Mouse (Mus musculus): ENCODE measurements around the gene Unc13d. TPM values are rescaled to one million over a fixed set of nuclear protein-coding genes. Genes with fewer than 3 reads are reported as not detected.

Unc13d gene
- total RNA-seq, 4 experiments from 2014 or later = 1.5 to 3.6 (median 2.3) TPM

GRCm38 (mm10) chr11:116053510-116054229 lies 24.1 kb downstream of the Unc13d start:
- no peak for DNase-seq (ENCODE audit: low spot score in 2 of 2)

- DNase-seq (ENCODE audit: low spot score in 2 of 2) = no peak
Measured at GRCm38 (mm10) chr11:116050196-116050595, 27.6 kb downstream of the Unc13d start.

GRCm38 (mm10) chr11:116049610-116050009 lies 28.2 kb downstream of the Unc13d start:
- DNase-seq (ENCODE audit: low spot score in 2 of 2) = no peak

GRCm38 (mm10) chr11:116045173-116045572 lies 32.6 kb downstream of the Unc13d start:
- no peak for DNase-seq (ENCODE audit: low spot score in 2 of 2)

- no peak for DNase-seq (ENCODE audit: low spot score in 2 of 2)
Measured at GRCm38 (mm10) chr11:116043286-116043685, 34.5 kb downstream of the Unc13d start.

GRCm38 (mm10) chr11:116042372-116043138 lies 35.2 kb downstream of the Unc13d start:
- no peak for DNase-seq (ENCODE audit: low spot score in 2 of 2)

GRCm38 (mm10) chr11:116041833-116042232 lies 35.9 kb downstream of the Unc13d start:
- no peak for DNase-seq (ENCODE audit: low spot score in 2 of 2)

GRCm38 (mm10) chr11:116040593-116040992 lies 37.2 kb downstream of the Unc13d start:
- DNase-seq (ENCODE audit: low spot score in 2 of 2) = no peak

GRCm38 (mm10) chr11:116037826-116038225 lies 39.9 kb downstream of the Unc13d start:
- DNase-seq (ENCODE audit: low spot score in 2 of 2) = no peak

GRCm38 (mm10) chr11:116036671-116037070 lies 41.1 kb downstream of the Unc13d start:
- DNase-seq (ENCODE audit: low spot score in 2 of 2) = no peak

GRCm38 (mm10) chr11:116034584-116034983 lies 43.2 kb downstream of the Unc13d start:
- DNase-seq (ENCODE audit: low spot score in 2 of 2) = no peak

GRCm38 (mm10) chr11:116030898-116031845 lies 46.6 kb downstream of the Unc13d start:
- DNase-seq (ENCODE audit: low spot score in 2 of 2) = no peak

GRCm38 (mm10) chr11:116030088-116030897 lies 47.5 kb downstream of the Unc13d start, which contains the start of gene Unk:
Unk (plus strand) TSS chr11:116030322.
- peak; percentile 98 for DNase-seq (ENCODE audit: low spot score in 2 of 2)

- DNase-seq (ENCODE audit: low spot score in 2 of 2) = no peak
Measured at GRCm38 (mm10) chr11:116029086-116029865, 48.5 kb downstream of the Unc13d start.

- no peak for DNase-seq (ENCODE audit: low spot score in 2 of 2)
Measured at GRCm38 (mm10) chr11:116028177-116028865, 49.4 kb downstream of the Unc13d start.

- DNase-seq (ENCODE audit: low spot score in 2 of 2) = no peak
Measured at GRCm38 (mm10) chr11:116027756-116028155, 50.0 kb downstream of the Unc13d start, which contains the start of gene H3f3b. H3f3b (minus strand) TSS chr11:116027962.

- DNase-seq (ENCODE audit: low spot score in 2 of 2) = no peak
Measured at GRCm38 (mm10) chr11:116025056-116025845, 52.5 kb downstream of the Unc13d start.

GRCm38 (mm10) chr11:116024356-116024808 lies 53.4 kb downstream of the Unc13d start:
- peak; percentile 97 to 99 for DNase-seq (ENCODE audit: low spot score in 2 of 2)

All from layer of hippocampus, adult 8-10 months (tissue).